Comparison of ENCODE assay signal across 8 mouse cellular contexts in the genomic region with DNA sequence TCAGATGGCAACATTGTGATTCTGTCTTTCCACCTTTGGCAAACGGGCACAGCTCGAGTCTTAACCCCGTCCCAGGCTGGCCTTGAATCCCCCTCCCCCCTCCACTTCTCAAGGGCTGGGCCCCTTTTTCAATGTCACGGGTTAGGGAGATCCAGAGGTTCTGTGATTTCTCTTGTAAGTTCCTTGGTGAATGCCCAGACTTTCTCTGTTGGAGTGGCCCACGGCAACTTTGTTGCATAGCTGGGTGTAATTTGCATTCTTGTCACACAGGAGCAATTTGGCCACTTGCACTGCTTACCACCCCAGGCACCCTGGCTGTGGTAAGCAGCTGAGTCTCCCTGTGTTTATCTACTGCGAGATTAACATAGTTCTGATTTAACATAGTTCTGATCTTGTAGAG. TPM values are rescaled to one million over a fixed set of nuclear protein-coding genes. Genes with fewer than 3 reads are reported as not detected.
DNase-seq lines count a peak whose midpoint lies in the region; ATAC-seq and TF ChIP-seq lines count a peak whose summit lies in the region.

No protein-coding gene starts in this region.

- H3K9ac ChIP-seq in lung, embryonic 14.5 days = no peak overlapping the region; the same call in 1 of the 2 replicates
- no peak overlapping the region for H3K9ac ChIP-seq in forebrain, embryonic 16.5 days (replicated peaks; ENCODE audit: low read depth, low read length)

- H3K27me3 ChIP-seq in lung, embryonic 14.5 days (ENCODE audit: insufficient read depth, low read length) = no peaks in the 10 kb centered on the region
- H3K27me3 ChIP-seq in forebrain, embryonic 16.5 days (replicated peaks; ENCODE audit: control insufficient read depth, insufficient read depth, low read length) = no peaks in the 10 kb centered on the region

- H3K27ac ChIP-seq in lung, embryonic 14.5 days (ENCODE audit: low read depth) = no peak overlapping the region
- H3K27ac ChIP-seq in forebrain, embryonic 16.5 days (ENCODE audit: low read length) = no peak overlapping the region

- H3K4me3 ChIP-seq in lung, embryonic 14.5 days (ENCODE audit: low read depth, low read length) = no peak overlapping the region
- H3K4me3 ChIP-seq in forebrain, embryonic 16.5 days (replicated peaks; ENCODE audit: low read length) = no peak overlapping the region

- peaks cover 4% of the 10 kb centered on the region; the same call in 1 of the 2 replicates for H3K36me3 ChIP-seq in lung, embryonic 14.5 days (ENCODE audit: insufficient read depth)
- H3K36me3 ChIP-seq in forebrain, embryonic 16.5 days (ENCODE audit: control insufficient read depth, insufficient read depth) = no peaks in the 10 kb centered on the region

- 0 out of 2 replicates have a peak, but pooled peaks cover 7% of the 10 kb centered on the region for H3K4me1 ChIP-seq in lung, embryonic 14.5 days (ENCODE audit: insufficient read depth)
- H3K4me1 ChIP-seq in forebrain, embryonic 16.5 days (replicated peaks; ENCODE audit: control insufficient read depth, insufficient read depth, low read length) = peaks cover 28% of the 10 kb centered on the region

- H3K9me3 ChIP-seq in lung, embryonic 14.5 days (ENCODE audit: low read depth, low read length) = no peaks in the 10 kb centered on the region
- no peaks in the 10 kb centered on the region for H3K9me3 ChIP-seq in forebrain, embryonic 16.5 days (ENCODE audit: control insufficient read depth, low read length)

- TF ChIP-seq CTCF in lung, embryonic 14.5 days (IDR thresholded peaks at IDR 0.05; ENCODE audit: low read depth) = no peak

- DNase-seq in lung, embryonic 14.5 days = no peak
- DNase-seq in lung, postnatal 14 days = no peak
- peak; percentile 53 to 84 for DNase-seq in kidney, postnatal 25 days
- peak; percentile 63 for DNase-seq in testis, postnatal 10 days (ENCODE audit: low spot score)
- DNase-seq in layer of hippocampus, adult 9-10 months (ENCODE audit: low spot score) = no peak
- no peak for DNase-seq in gastrocnemius, postnatal 25 days
- no peak for DNase-seq in right cerebral cortex, postnatal 10 days (ENCODE audit: low spot score in 2 of 2)

- H3K4me2 ChIP-seq in lung, embryonic 14.5 days = peak overlapping the region; percentile 87
- H3K4me2 ChIP-seq in forebrain, embryonic 16.5 days (ENCODE audit: low read length) = peak overlapping the region; percentile 19

- WGBS in lung, embryonic 14.5 days = 16% methylated on average over 6 of the region's 6 CpGs
- 6% methylated on average over 6 of the region's 6 CpGs for WGBS in forebrain, embryonic 16.5 days

- no peak for ATAC-seq in lung, embryonic 14.5 days (ENCODE audit: insufficient read depth)
- ATAC-seq in forebrain, embryonic 16.5 days = no peak

RNA-seq across cellular contexts. Expression of gene Arhgef18, which starts 1.8 kb away (rescaled TPM):
- polyA plus RNA-seq in lung, embryonic 14.5 days (2014; fragmentation: Nextera tagmentation; extraction: Ambion mirVana) = 7.8 TPM in 2 replicates
- polyA plus RNA-seq in forebrain, embryonic 16.5 days (2015; fragmentation: Nextera tagmentation; extraction: Ambion mirVana) = 12.5 and 12.9 TPM in 2 replicates
- total RNA-seq in gastrocnemius, postnatal 25 days (2021) = 10 to 100 TPM in 1 of 2 experiments, 1 to 10 TPM in 1; 10.0 to 10.5 TPM

RNA-seq across cellular contexts. Expression of gene A430078G23Rik, which starts 41.4 kb away (rescaled TPM):
- polyA plus RNA-seq in lung, embryonic 14.5 days (2014; fragmentation: Nextera tagmentation; extraction: Ambion mirVana) = 0.27 and 0.43 TPM in 2 replicates
- 0.27 TPM in 1 of 2 replicates, not detected in the other for polyA plus RNA-seq in forebrain, embryonic 16.5 days (2015; fragmentation: Nextera tagmentation; extraction: Ambion mirVana)
- under 1 TPM in 1 of 2 experiments, not detected in 1; 0.24 TPM for total RNA-seq in gastrocnemius, postnatal 25 days (2021)

Comparison
In these comparisons a context has a peak if more than half of its experiments do, and no peak if none do; other contexts are left out.
1. DNase-seq: peak in kidney, postnatal 25 days (2 of 2) and testis, postnatal 10 days (single experiment); none in lung, embryonic 14.5 days (single experiment), lung, postnatal 14 days (single experiment), layer of hippocampus, adult 9-10 months (single experiment), gastrocnemius, postnatal 25 days (single experiment) and right cerebral cortex, postnatal 10 days (0 of 2).